Mouse (Mus musculus): Measurements from ENCODE around the gene Kdm5a.

Gene Kdm5a

GRCm38 (mm10) chr6:120472455-120473140 is 108.7 kb downstream of the Kdm5a start:
- no peak for DNase-seq (ENCODE audit: low spot score)

- DNase-seq (ENCODE audit: low spot score), result peak; percentile 73
Observed at GRCm38 (mm10) chr6:120473427-120473826, 109.5 kb downstream of the Kdm5a start.

GRCm38 (mm10) chr6:120475288-120475687 is 111.4 kb downstream of the Kdm5a start:
- DNase-seq (ENCODE audit: low spot score), result no peak

GRCm38 (mm10) chr6:120479302-120479701 is 115.4 kb downstream of the Kdm5a start:
- peak; percentile 59 for DNase-seq (ENCODE audit: low spot score)

- DNase-seq (ENCODE audit: low spot score), result no peak
Observed at GRCm38 (mm10) chr6:120480361-120480760, 116.4 kb downstream of the Kdm5a start.

GRCm38 (mm10) chr6:120481538-120481937 is 117.6 kb downstream of the Kdm5a start:
- no peak for DNase-seq (ENCODE audit: low spot score)

- no peak for DNase-seq (ENCODE audit: low spot score)
Observed at GRCm38 (mm10) chr6:120482021-120482420, 118.1 kb downstream of the Kdm5a start.

- no peak for DNase-seq (ENCODE audit: low spot score)
Observed at GRCm38 (mm10) chr6:120482756-120483155, 118.8 kb downstream of the Kdm5a start.

- DNase-seq (ENCODE audit: low spot score), result peak; percentile 70
Observed at GRCm38 (mm10) chr6:120483211-120483626, 119.3 kb downstream of the Kdm5a start.

- no peak for DNase-seq (ENCODE audit: low spot score)
Observed at GRCm38 (mm10) chr6:120485038-120485437, 121.1 kb downstream of the Kdm5a start.

GRCm38 (mm10) chr6:120486051-120486510 is 122.2 kb downstream of the Kdm5a start:
- no peak for DNase-seq (ENCODE audit: low spot score)

- no peak for DNase-seq (ENCODE audit: low spot score)
Observed at GRCm38 (mm10) chr6:120488647-120489046, 124.7 kb downstream of the Kdm5a start.

- no peak for DNase-seq (ENCODE audit: low spot score)
Observed at GRCm38 (mm10) chr6:120489461-120489860, 125.5 kb downstream of the Kdm5a start.

GRCm38 (mm10) chr6:120491064-120491463 is 127.1 kb downstream of the Kdm5a start:
- DNase-seq (ENCODE audit: low spot score), result no peak

- peak; percentile 84 for DNase-seq (ENCODE audit: low spot score)
Observed at GRCm38 (mm10) chr6:120491862-120492498, 128.1 kb downstream of the Kdm5a start.

GRCm38 (mm10) chr6:120492499-120493373 is 128.8 kb downstream of the Kdm5a start:
- peak; percentile 31 for DNase-seq (ENCODE audit: low spot score)

- DNase-seq (ENCODE audit: low spot score), result peak; percentile 46
Observed at GRCm38 (mm10) chr6:120493374-120494181, 129.7 kb downstream of the Kdm5a start, which contains the start of gene Tmem121b. Tmem121b (minus strand) TSS chr6:120493807.
